Mouse (Mus musculus) ES-Bruce4 (cell line): ENCODE results near the gene Aff4.

Experiments
- CTCF ChIP-seq: IDR thresholded peaks from one replicate; pipeline ENCODE4 v1.8.1; 2011; ENCODE audit warnings: low read depth, low read length
- POLR2A ChIP-seq: IDR thresholded peaks from one replicate; pipeline ENCODE4 v1.8.1; 2011; ENCODE audit warnings: low read length; ENCODE audit not compliant: insufficient read depth

DNA sequence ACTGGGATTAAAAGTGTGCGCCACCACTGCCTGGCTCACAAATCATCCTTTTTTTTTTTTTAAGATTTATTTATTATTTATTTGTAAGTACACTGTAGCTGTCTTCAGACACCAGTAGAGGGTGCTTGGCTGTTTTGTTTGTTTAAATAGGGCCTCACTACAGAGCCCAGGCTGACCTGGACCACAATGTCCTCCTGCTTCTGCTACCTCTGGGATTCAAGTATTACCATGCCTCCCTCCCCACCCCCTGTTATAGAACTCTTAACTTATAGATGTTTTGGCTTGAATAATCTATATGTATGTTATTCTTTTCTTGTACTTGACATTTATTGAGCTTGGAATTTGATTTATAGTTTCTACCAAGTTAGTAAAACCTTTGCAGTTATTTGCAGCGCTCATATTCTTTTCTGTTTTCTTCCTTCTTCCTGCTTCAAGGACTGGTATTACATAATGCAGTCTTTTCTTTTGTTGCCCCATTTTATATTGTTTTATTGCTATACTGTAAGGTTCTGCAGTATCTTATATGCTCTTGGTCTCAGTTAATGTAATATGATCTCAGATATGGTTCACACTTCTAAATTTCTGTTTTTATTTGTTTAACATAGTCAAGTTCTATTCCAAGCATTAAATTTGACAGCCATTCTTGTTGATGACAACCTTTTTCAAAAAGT lies 33.3 kb downstream of the Aff4 start:
- TF ChIP-seq CTCF (no peak), POLR2A (no peak)
